Mouse (Mus musculus): ENCODE measurements around the gene Sipa1l3.

The Sipa1l3 gene

DNA sequence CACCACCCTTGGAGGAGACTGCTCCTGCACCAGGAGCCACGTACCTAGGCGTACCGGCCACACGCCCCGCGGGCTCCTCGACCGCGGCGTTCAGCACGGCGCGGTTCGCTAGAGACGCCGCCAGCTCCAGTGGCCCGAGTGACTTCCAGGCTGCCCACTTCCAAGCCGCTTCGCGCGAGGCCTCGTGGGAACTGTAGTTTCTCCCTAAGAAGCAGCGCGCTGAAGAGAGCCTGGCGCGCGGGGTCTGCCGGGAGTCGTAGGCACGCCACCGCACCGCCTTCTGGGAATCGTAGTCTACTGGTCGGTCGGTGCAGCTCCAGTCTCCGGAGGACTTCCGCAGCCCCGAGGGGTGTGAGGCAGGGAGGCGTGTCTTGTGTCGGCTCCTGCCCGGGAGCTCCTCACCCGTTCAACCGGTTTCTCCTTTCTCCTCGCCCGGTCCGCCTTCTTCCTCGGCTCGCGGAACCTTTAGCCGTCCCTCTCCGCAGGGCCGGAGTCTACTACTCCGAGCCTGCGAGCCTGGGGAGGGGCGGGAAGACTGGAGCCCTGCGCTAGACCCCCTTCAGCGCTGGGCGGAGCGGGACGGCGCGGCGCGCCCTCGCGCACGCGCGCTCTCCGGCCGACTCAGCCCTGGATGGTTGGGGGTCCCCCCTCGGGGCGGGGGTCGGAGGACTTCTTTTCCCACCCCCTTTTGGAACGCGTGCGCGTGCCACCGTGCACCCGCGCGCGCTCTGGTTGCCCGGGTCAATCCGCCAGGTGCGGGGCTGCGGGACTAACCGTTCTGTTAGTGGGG is at the start of gene Sipa1l3:
Gene Sipa1l3 (minus strand): TSS at position 221 of the 790 bp plus-strand sequence.
- DNase-seq (ENCODE audit: extremely low spot score): peak; percentile 95

DNA sequence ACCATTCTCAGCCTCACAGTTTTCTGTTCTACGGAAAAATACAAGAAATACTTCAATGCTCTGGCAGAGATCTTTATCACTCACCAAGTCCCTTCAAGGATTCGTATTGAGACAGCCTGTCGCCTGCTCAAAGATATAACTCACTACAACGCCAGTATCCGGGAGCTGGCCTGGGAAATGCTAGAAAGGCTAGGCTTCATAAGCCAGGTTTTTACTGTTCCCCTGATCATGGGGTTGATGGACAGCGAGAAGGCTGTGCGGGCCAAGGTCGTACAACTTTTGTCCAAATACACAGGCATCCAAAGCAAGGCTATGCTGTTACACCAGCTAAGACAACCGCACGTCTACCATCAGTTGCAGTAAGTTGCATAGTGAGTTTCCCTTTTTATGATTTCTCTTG is 44.6 kb upstream of the Sipa1l3 start:
- no peak for DNase-seq (ENCODE audit: extremely low spot score)

DNA sequence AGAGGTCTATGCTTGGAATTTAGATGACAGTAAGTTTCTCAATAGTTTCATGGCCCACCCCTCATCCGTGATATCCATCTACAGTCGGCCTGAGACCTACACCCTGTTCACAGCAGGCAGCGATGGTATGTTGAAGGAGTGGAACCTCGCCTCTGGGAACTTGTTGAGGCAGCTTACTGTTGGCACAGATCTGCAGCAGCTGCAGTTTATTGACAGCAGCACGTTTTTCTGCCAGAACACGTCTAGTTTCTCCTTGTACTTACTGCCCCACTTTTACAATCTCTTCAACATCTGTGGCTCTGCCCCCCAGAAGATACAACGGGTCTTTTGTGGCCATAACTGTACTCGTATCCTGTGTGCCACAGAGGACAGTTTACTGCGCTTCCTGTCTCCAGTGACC is 42.6 kb upstream of the Sipa1l3 start:
- DNase-seq (ENCODE audit: extremely low spot score): no peak

DNA sequence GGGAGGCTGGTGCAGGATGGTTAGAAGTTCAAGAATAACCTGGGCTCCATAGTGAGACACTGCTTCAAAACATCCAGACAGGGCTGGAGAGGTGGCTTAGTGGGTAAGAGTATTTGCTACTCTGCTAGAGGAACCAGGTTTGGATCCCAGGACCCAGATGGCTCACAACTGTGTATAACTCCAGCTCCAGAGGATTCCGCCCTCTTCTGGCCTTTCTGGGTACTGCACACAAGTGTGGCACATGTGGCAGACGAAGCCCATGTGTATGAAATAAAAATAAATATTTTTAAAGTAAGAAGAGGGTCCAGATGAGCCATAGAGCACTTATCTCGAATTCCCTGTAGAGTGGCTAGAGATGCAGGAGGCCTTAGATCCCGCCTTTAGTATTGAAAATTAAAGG is 40.8 kb upstream of the Sipa1l3 start:
- DNase-seq (ENCODE audit: extremely low spot score): no peak

DNA sequence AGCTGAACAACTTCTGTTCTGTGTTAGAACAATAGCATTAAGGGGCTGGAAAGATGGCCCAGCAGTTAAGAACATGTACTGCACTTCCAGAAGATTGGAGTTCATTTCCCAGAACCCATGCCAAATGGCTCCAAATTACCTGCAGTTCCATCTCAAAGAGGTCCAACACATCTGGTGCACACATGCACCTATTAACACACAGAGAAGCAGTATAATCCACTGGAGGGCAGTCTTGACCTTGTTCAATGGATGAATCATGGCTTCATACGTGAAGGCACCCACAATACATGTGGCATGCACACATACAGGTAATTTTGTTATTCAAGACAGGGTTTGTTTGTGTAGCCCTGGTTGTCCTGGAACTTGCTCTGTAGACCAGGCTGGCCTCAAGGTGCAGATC is 40.3 kb upstream of the Sipa1l3 start:
- no peak for DNase-seq (ENCODE audit: extremely low spot score)

DNA sequence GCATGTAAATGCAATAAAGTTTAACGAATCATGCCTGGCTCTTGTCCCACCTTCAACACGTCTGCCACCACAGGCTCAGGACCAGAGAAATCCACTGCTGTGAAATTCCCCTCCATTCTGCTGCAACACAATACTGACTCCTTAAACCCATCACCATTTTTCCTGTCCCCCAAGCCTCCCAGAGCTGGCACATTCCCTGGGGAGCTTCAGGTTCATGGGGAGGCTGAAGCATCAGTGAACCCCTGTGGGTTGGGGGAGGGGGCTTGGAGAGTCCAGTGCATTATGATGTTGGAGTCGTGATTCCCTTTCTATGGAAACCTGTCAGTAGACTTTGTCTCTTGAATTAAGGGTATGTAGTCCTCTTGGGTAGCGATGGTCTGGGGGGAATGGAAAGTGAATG is 37.8 kb upstream of the Sipa1l3 start:
- no peak for DNase-seq (ENCODE audit: extremely low spot score)

DNA sequence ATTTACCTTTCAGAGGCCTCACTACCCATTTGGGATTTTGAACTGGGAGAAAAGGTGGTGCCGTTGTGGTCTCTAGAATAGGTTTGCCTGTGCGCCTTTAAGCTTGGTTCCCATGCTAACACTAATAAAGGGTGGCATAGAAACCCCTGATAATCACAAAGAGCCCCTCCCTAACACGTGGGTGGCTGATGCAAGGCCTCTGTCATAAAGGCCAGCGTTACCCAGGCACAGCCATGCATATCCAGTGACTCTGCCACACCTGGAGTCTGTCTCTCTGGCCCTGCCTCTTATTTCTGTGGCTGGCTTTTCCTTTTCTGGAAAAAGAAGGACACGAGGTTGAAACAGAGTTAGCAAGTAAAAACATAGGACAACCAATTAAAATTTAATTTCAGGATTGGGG is 37.1 kb upstream of the Sipa1l3 start:
- no peak for DNase-seq (ENCODE audit: extremely low spot score)

DNA sequence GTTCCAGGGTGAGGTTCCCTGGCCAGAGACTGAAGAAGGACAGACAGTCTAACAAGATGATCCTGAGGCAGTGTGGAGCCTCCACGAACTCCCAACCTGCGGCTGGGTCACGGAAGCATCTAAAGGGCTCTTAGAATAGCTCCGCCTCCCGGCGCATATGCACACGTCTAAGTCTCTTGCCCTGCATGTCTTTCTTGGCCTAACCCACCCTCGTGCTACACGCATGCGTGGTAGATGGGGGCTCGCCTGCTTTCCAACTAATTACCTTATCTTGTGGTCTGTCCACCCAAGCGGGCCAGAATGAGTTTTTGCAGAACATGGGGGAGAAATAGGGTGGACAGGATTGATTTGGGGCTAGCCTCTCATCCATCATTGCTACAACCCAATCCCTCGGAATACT is 36.6 kb upstream of the Sipa1l3 start:
- no peak for DNase-seq (ENCODE audit: extremely low spot score)

DNA sequence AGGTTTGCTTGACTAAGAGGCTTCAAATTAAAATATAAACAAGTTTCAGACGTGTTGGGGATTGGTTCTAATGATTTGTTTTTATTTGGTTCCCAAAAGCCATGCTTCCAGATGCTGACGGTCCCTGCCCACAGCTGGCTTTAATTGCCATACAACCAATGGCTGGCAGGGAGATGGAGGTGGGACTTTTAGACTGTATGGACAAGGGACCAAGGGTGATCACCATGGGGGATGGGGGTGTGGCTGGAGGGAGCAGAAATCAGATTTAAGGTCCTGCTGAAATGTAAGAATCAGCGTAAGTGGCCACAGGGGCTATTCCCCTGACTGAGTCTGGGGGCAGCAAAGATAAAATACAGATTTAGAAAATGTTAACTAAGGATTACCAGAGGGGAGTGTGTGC is 32.2 kb upstream of the Sipa1l3 start:
- no peak for DNase-seq (ENCODE audit: extremely low spot score)

DNA sequence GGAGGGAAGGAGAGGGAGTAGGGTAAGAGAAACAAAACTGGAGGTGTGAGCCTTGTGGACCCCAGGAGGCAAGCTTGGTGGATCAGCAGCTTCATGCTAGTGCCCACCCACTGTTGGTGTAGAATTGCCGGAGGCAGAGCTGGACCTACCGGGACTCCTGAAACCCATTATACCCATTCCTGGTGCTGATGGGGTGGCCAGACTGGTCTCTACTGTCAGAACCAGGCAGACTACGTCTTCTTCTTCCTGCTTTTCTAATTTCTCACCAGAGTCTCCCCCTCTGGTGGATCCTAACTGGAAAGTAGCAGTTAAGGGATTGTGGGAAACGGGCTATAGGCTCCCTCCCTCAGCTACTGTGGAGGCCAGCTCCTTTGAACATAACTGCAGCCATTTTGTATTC is 23.2 kb upstream of the Sipa1l3 start:
- no peak for DNase-seq (ENCODE audit: extremely low spot score)

DNA sequence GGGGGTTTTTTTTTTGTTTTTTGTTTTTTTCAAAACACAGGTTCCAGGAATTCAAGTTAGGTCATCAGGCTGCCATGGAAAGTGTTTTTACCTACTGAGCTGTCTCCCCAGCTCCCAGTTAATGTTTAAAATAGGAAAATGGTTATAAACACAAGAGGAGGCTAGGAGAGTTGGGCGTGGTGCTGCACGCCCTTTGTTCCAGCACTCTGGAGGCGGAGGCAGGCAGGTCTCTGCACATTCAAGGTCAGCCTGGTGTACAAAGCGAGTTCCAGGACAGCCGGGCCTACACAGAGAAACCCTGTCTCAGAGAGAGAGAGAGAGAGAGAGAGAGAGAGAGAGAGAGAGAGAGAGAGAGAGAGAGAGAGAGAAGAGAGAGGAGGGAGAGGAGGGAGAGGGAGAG is 22.7 kb upstream of the Sipa1l3 start:
- DNase-seq (ENCODE audit: extremely low spot score): no peak

DNA sequence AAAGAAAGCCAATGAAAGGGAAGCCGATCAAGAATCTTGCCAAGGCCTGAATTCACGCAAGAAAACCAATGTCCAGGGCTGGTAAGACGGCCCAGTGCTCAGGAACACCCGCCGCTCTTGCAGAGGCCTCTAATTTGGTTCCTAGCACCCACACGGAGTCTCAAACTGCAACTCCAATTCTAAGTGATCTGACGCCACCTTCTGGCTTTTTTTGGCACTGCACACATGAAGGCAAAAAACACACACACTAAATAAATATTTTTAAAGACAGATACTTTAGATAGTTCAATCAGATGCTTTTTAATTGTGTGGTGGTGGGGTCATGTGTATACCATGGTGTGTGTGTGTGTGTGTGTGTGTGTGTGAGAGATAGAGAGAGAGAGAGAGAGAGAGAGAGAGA is 22.2 kb upstream of the Sipa1l3 start:
- DNase-seq (ENCODE audit: extremely low spot score): no peak

DNA sequence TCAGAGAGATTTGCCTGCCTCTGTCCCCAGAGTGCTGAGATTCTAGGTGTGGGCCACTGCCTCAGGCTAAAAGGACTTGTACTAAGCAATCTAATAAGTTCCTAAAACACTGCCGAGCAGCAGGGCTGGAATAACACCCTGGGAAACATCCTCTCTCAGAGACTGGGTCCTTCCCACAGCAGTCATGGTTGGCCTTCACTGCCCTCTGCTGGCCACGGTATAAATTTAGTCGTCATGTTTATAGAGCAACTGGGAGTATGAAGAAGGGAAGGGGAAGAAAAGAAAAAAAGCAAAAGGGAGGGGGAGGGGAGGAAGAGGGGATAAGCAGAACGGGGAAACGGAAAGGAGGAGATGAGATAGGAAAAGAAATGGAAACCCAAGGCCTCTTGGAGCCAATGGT is 5.3 kb upstream of the Sipa1l3 start:
- DNase-seq (ENCODE audit: extremely low spot score): peak; percentile 70

DNA sequence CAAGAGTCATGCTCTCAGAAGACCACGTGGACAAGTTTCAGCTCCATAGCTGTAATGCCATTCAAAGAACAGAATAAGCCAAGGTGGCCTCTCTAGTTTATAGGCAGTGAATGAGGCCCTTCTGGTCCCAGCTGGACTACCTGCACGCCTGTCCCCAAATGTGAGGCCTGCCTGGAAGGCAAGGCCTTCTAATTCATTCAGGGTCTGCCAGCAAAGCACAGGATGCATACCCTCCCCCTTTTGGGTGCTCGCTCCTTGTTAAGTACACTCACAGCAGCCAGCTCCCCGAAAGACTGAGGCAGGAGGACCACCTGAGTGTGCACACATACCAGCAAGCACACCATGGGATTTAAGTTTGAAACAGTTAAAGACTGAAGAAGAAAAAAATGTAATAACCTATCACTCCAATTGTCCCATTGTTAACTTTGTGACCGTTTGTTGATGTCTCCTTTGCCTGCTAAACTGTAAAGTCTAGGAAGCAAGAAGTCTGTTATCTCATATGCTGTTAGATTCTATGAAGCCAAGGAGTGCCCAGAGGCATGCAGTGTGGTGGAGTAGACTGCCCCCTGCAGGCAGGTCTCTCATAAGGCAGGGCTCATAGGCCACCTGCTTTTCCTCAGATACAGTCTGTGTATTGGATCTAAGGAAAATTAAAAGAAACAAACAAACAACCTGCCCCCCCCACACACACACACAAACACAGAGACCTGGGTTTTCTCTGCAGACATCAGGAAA is 3.6 kb upstream of the Sipa1l3 start:
- DNase-seq (ENCODE audit: extremely low spot score): peak; percentile 65

DNA sequence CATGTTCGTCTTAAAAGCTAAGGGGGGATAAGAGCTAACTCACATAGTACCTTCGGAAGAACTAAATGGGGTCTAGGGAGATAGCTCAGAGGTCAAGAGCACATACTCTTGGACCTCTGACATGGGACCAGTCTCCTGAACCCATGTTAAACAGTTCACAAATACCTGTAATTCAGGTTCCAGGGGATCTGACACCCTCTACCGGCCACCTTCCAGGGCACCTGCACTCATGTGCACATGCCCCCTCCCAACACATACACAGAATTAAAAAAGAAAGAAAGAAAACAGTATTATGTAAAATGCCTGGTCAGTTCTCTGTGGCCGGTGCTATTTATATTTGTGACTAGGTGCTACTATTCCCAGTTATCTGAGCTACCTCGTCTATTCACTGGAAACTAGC is 2.9 kb upstream of the Sipa1l3 start:
- no peak for DNase-seq (ENCODE audit: extremely low spot score)

DNA sequence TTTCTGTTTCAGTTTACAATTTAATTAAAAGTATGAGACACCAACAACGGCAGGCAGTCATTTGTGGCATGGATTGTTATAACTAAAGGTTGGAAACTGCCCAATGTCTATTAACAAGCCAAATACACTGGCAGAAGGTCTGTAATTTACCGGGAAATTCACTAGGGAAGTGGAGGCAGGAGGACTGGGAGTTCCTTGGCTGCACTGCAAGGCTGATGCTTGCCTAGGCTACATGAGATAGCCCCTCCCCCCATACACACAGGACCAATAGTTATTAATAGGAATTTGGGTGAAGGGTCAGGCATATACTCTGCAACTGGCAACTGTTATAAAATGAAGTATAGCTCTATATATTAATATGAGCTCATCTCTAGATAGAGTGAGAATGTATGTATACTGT is 2.4 kb upstream of the Sipa1l3 start:
- no peak for DNase-seq (ENCODE audit: extremely low spot score)

DNA sequence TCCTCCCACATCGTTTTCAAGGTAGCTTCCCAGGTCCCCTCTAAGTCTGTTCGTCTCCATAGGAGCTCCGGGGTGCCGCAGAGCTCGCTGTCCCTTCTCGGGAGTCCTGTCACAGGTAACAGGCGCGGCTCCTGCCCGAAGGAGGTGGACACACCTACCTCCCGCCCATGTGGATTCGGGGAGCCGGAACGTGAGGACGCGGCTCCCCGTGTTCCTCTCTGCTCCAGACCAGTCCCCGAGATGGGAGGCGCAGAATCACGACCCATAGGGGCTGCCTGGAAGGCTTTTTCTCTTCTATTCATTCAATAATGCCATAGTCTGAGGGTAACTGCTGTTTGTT is 740 bp upstream of the Sipa1l3 start:
- no peak for DNase-seq (ENCODE audit: extremely low spot score)

DNA sequence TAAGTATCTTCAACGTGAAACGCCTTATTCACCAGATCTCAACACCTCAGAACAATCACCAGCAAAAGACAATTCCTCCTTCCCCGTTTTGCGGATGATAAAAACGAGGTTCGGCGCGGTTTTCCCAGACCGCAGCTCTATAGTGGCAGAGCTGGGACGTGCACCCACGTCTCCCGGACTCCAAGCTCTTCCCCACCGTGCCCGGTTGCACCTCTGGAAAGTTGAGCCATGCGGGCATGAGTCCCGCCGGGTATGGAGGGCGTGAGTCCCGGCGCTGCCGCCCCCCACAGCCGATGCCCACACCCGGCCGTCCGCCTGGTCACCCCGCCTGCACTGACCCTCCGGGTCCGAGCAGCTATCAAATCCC is 404 bp downstream of the Sipa1l3 start:
- no peak for DNase-seq (ENCODE audit: extremely low spot score)

DNA sequence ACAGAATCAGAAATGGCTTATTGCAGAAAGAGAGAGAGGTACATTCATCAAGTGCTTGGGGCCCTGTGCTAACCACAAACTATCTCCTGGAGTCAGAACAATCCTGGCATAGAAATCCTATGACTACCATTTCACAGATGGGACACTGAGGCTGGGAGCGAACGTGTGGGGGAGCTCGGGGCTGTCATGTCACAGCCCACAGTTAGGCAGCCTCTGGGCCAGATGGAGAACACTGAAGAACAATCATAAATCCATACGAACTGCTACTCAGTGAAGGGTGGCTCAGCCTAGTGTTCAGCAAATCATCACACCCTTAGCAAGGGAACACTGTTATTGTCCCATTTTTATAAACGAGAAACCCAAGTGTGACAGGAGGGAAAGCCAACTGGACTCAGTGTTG is 1.3 kb downstream of the Sipa1l3 start:
- DNase-seq (ENCODE audit: extremely low spot score): no peak

DNA sequence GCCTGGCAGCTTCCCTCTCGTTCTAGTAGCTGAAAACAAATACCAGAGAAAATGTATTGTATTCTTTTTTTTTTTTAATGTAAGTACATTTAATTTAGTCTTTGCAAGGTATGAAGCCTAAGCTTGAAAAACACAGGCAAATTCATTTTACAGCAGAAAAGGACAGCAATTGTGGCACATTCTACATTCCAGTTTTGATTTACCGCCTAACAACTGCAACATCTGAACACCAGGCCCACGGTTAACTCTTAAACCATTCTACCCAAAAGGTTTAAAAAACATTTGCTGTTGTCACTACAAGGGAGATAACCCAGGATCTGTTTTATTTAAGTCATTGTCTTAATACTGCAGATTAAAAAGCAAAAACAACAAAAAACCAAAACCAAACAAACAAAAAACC is 2.8 kb downstream of the Sipa1l3 start:
- DNase-seq (ENCODE audit: extremely low spot score): no peak

DNA sequence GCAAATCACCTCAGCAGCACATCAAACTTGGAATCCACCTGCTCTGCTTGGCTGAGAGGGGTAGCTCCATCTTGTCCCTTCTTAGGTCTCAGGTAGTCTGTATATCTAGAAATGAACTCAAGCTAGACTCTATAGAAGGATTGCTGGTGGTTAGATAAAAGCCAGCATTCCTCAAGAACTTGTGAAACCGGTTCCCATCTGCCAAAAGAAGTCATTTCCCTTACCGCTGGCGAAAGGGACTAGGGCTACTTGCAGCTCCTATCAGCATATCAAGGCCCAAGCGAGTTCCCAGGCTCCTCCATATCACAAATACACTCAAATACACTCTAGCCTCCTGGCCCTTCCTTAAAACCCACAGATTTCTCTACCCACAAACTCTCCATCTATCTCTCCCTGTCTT is 5.7 kb downstream of the Sipa1l3 start:
- DNase-seq (ENCODE audit: extremely low spot score): no peak

DNA sequence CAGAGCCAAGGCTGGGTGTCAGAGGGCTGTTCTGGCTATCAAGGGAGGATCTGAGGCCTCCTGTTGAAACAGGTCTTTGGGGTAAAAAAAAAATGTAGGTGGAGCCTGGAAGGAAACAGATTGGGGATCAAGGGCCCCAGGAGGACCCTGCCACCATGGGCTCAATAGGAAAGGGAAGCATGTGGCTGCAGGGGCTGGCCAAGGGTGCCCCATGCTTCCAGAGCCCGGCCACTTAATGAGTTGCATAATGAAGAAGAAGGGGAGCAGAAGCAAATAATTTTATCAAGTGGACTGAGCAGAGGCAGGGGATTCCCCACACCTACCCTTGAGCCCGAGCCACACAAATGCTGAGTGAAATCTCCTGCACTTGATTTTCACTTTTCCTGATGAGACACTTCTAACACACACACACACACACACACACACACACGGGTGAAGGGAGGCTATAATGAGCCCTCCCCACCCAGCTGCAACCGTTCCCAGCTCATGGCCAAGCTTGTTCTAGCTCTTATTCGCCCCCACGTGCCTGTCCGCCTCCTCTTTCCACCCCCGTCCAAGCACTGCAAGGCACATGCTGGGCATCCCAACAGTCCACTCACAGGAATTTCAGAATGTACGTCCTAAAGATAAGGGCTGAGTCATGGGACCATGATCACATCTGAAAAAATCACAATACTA is 6.7 kb downstream of the Sipa1l3 start:
- DNase-seq (ENCODE audit: extremely low spot score): no peak

DNA sequence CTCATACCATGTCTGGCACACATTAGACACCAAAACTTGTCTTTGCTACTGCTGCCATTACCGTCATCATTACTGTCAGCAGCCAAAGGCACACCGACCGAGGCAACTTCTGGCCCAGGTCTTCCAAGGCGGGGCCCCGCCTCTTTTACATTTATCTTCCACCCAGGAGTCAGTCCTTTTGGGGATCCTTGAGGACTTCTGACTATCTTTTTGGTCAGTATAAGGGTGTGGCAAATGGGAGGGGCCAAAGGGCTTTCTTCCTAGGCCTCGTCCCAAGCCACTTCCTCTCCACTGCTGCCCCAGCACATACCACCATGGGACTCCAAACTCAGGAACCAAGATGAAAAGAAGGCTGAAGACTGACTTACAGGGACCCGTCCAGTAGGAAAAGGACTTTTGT is 9.9 kb downstream of the Sipa1l3 start:
- no peak for DNase-seq (ENCODE audit: extremely low spot score)

All from embryo, embryonic 9.5 days (tissue).